Mouse (Mus musculus) c-Kit-positive CD71-negative TER-119-negative erythroid progenitor cells, embryonic 14.5 days (primary cell): Measurements from ENCODE around the gene Zg16.

Experiments
- DNase-seq: peaks from one replicate; pipeline ENCODE4 v3.0.0-alpha.2; 2013; ENCODE audit warnings: low read depth

Zg16 gene

GRCm38 (mm10) chr7:127003620-127004019 lies 83.5 kb downstream of the Zg16 start:
- DNase-seq, result no peak
